ENCODE assay signal across 9 mouse cellular contexts in genomic region chr7:126630824-126631518, GRCm38 (mm10). TPM values are rescaled to one million over a fixed set of nuclear protein-coding genes. Genes with fewer than 3 reads are reported as not detected.
A peak's percentile ranks its signal among the peaks of the same experiment; 100 is the strongest.
DNase-seq lines count a peak whose midpoint lies in the region; ATAC-seq and TF ChIP-seq lines count a peak whose summit lies in the region.
"Had no signal": no experiment of that assay in that cellular context is flagged by ENCODE, and none has a peak within 500 bp of the region (broad histone marks: within the 10 kb centered on the region; RNA-seq: fewer than 3 reads in every experiment).

Gene Nupr1, minus strand, starts transcription at chr7:126630861.

- H3K9me3 ChIP-seq in hindbrain, embryonic 14.5 days (ENCODE audit: control insufficient read depth, low read length), result no peaks in the 10 kb centered on the region
- H3K9me3 ChIP-seq in hindbrain, postnatal 0 days (ENCODE audit: low read length), result no peaks in the 10 kb centered on the region
- no peaks in the 10 kb centered on the region for H3K9me3 ChIP-seq in stomach, embryonic 15.5 days
- H3K9me3 ChIP-seq in forebrain, embryonic 13.5 days (replicated peaks), result no peaks in the 10 kb centered on the region

- no peaks in the 10 kb centered on the region for H3K4me1 ChIP-seq in hindbrain, embryonic 14.5 days (replicated peaks; ENCODE audit: control insufficient read depth, insufficient read depth, low read length)
- H3K4me1 ChIP-seq in hindbrain, postnatal 0 days (ENCODE audit: insufficient read depth, low read length), result no peaks in the 10 kb centered on the region
- no peaks in the 10 kb centered on the region for H3K4me1 ChIP-seq in spleen, adult 2 months (ENCODE audit: control insufficient read depth, insufficient read depth, insufficient read length)
- peaks cover 24% of the 10 kb centered on the region for H3K4me1 ChIP-seq in embryonic fibroblast, embryonic 13.5 days (ENCODE audit: control insufficient read depth, insufficient read depth, low read length)
- 0 out of 2 replicates have a peak, but pooled peaks cover 3% of the 10 kb centered on the region for H3K4me1 ChIP-seq in stomach, embryonic 15.5 days
- no peaks in the 10 kb centered on the region for H3K4me1 ChIP-seq in forebrain, embryonic 13.5 days

- DNase-seq in hindbrain, embryonic 14.5 days (ENCODE audit: low spot score), result no peak
- DNase-seq in hindbrain, postnatal 0 days (ENCODE audit: low spot score), result no peak
- no peak for DNase-seq in spleen, adult 2 months (ENCODE audit: low read depth in 1 of 2, low spot score in 2 of 2)
- DNase-seq in spleen, adult 18-20 months, result no peak
- DNase-seq in urinary bladder, postnatal 10 days (ENCODE audit: low spot score), result no peak
- DNase-seq: cerebellum, adult 8-10 months had no signal

- no peak within 1 kb of the TSS for H3K27ac ChIP-seq in hindbrain, embryonic 14.5 days
- no peak within 1 kb of the TSS for H3K27ac ChIP-seq in hindbrain, postnatal 0 days
- H3K27ac ChIP-seq in spleen, adult 2 months (ENCODE audit: insufficient read depth, low read length), result no peak within 1 kb of the TSS
- peak within 1 kb of the TSS; percentile 55 for H3K27ac ChIP-seq in embryonic fibroblast, embryonic 13.5 days (ENCODE audit: insufficient read depth, low read length)
- H3K27ac ChIP-seq in stomach, embryonic 15.5 days, result peak within 1 kb of the TSS; percentile 75
- no peak within 1 kb of the TSS for H3K27ac ChIP-seq in forebrain, embryonic 13.5 days

- no peak within 1 kb of the TSS for H3K4me3 ChIP-seq in hindbrain, embryonic 14.5 days (replicated peaks; ENCODE audit: low read length)
- H3K4me3 ChIP-seq in hindbrain, postnatal 0 days (ENCODE audit: low read length), result no peak within 1 kb of the TSS
- H3K4me3 ChIP-seq in spleen, adult 2 months (ENCODE audit: extremely low read depth, insufficient read depth, insufficient read length), result no peak within 1 kb of the TSS
- no peak within 1 kb of the TSS for H3K4me3 ChIP-seq in embryonic fibroblast, embryonic 13.5 days (ENCODE audit: insufficient read depth, low read length)
- no peak within 1 kb of the TSS for H3K4me3 ChIP-seq in stomach, embryonic 15.5 days (replicated peaks)
- H3K4me3 ChIP-seq in forebrain, embryonic 13.5 days, result no peak within 1 kb of the TSS

- no peaks in the 10 kb centered on the region for H3K27me3 ChIP-seq in hindbrain, embryonic 14.5 days (ENCODE audit: control insufficient read depth, insufficient read depth, low read length)
- H3K27me3 ChIP-seq in hindbrain, postnatal 0 days (ENCODE audit: insufficient read depth, low read length), result no peaks in the 10 kb centered on the region
- H3K27me3 ChIP-seq in spleen, adult 2 months (ENCODE audit: control insufficient read depth, insufficient read depth, low read length), result no peaks in the 10 kb centered on the region
- no peaks in the 10 kb centered on the region for H3K27me3 ChIP-seq in stomach, embryonic 15.5 days (replicated peaks)
- no peaks in the 10 kb centered on the region for H3K27me3 ChIP-seq in forebrain, embryonic 13.5 days

- no peak within 1 kb of the TSS for H3K4me2 ChIP-seq in hindbrain, embryonic 14.5 days (replicated peaks)
- H3K4me2 ChIP-seq in hindbrain, postnatal 0 days (ENCODE audit: low read depth, low read length), result no peak within 1 kb of the TSS
- no peak within 1 kb of the TSS for H3K4me2 ChIP-seq in stomach, embryonic 15.5 days
- no peak within 1 kb of the TSS for H3K4me2 ChIP-seq in forebrain, embryonic 13.5 days

- WGBS in hindbrain, embryonic 14.5 days, result 93% methylated on average over 4 of the region's 4 CpGs
- 92% methylated on average over 4 of the region's 4 CpGs for WGBS in hindbrain, postnatal 0 days
- WGBS in spleen, adult 2 months, result 93% methylated on average over 4 of the region's 4 CpGs
- 67% methylated on average over 4 of the region's 4 CpGs for WGBS in stomach, embryonic 15.5 days
- WGBS in forebrain, embryonic 13.5 days, result 95% methylated on average over 4 of the region's 4 CpGs

- no peak within 1 kb of the TSS for H3K9ac ChIP-seq in hindbrain, embryonic 14.5 days
- no peak within 1 kb of the TSS for H3K9ac ChIP-seq in hindbrain, postnatal 0 days (replicated peaks; ENCODE audit: low read length)
- H3K9ac ChIP-seq in stomach, embryonic 15.5 days, result no peak within 1 kb of the TSS
- no peak within 1 kb of the TSS for H3K9ac ChIP-seq in forebrain, embryonic 13.5 days

- no peaks in the 10 kb centered on the region for H3K36me3 ChIP-seq in hindbrain, embryonic 14.5 days (replicated peaks; ENCODE audit: control insufficient read depth, insufficient read depth)
- no peaks in the 10 kb centered on the region for H3K36me3 ChIP-seq in hindbrain, postnatal 0 days (ENCODE audit: insufficient read depth, low read length)
- no peaks in the 10 kb centered on the region for H3K36me3 ChIP-seq in spleen, adult 2 months (ENCODE audit: control insufficient read depth, insufficient read depth, low read length)
- no peaks in the 10 kb centered on the region for H3K36me3 ChIP-seq in stomach, embryonic 15.5 days
- H3K36me3 ChIP-seq in forebrain, embryonic 13.5 days (ENCODE audit: poor library complexity, severe bottlenecking), result no peaks in the 10 kb centered on the region

- no peak for TF ChIP-seq CTCF in hindbrain, postnatal 0 days (IDR thresholded peaks at IDR 0.05; ENCODE audit: low read depth)
- TF ChIP-seq CTCF in spleen, adult 2 months (IDR thresholded peaks at IDR 0.05; ENCODE audit: extremely low read depth, insufficient read depth, insufficient read length, insufficient replicate concordance), result no peak
- TF ChIP-seq CTCF in embryonic fibroblast, embryonic 13.5 days (IDR thresholded peaks at IDR 0.05; ENCODE audit: borderline replicate concordance, insufficient read depth, low read length), result no peak

- no peak for TF ChIP-seq POLR2A in spleen, adult 2 months (IDR thresholded peaks at IDR 0.05; ENCODE audit: low read depth, low read length)
- TF ChIP-seq POLR2A in embryonic fibroblast, embryonic 13.5 days (IDR thresholded peaks at IDR 0.05; ENCODE audit: low read depth, low read length), result no peak

- no peak for ATAC-seq in hindbrain, embryonic 14.5 days (ENCODE audit: low FRiP score)
- ATAC-seq in hindbrain, postnatal 0 days, result no peak
- ATAC-seq in stomach, embryonic 15.5 days (ENCODE audit: insufficient read depth, low FRiP score, low read depth), result peak; percentile 77
- no peak for ATAC-seq in forebrain, embryonic 13.5 days

RNA-seq across cellular contexts. Expression of gene Nupr1, which starts in this region (rescaled TPM):
- 11.4 and 12.4 TPM in 2 replicates for polyA plus RNA-seq in hindbrain, embryonic 14.5 days (2014; fragmentation: Nextera tagmentation; extraction: Ambion mirVana)
- total RNA-seq in hindbrain, postnatal 0 days (2014; rRNA removed), result 5.9 and 6.7 TPM in 2 replicates
- polyA plus RNA-seq in hindbrain, postnatal 0 days (2015; fragmentation: Nextera tagmentation; extraction: Ambion mirVana), result 19.1 and 19.5 TPM in 2 replicates
- polyA plus RNA-seq in spleen, adult 2 months (2012; rRNA removed), result 28.8 and 42.3 TPM in 2 replicates
- 179 and 208 TPM in 2 replicates for polyA plus RNA-seq in embryonic fibroblast, embryonic 13.5 days (2011; ENCODE audit: insufficient read length, low read depth, missing spikeins)
- 156 and 197 TPM in 2 replicates for polyA plus RNA-seq in stomach, embryonic 15.5 days (2015; fragmentation: Nextera tagmentation; extraction: Ambion mirVana)
- 2.1 and 2.5 TPM in 2 replicates for polyA plus RNA-seq in forebrain, embryonic 13.5 days (2015; fragmentation: Nextera tagmentation; extraction: Ambion mirVana)

Comparison
In these comparisons a context has a peak if more than half of its experiments do, and no peak if none do; other contexts are left out.
1. H3K27ac ChIP-seq: peak in embryonic fibroblast, embryonic 13.5 days (single experiment) and stomach, embryonic 15.5 days (single experiment); none in hindbrain, embryonic 14.5 days (single experiment), hindbrain, postnatal 0 days (single experiment), spleen, adult 2 months (single experiment) and forebrain, embryonic 13.5 days (single experiment).